Mouse (Mus musculus): Measurements from ENCODE around the gene Fcho2. TPM values are rescaled to one million over a fixed set of nuclear protein-coding genes. Genes with fewer than 3 reads are reported as not detected.
A peak's percentile ranks its signal among the peaks of the same experiment; 100 is the strongest.

Fcho2 gene
- polyA plus RNA-seq, 1 experiment from 2014 or later: 38.6 TPM

DNA sequence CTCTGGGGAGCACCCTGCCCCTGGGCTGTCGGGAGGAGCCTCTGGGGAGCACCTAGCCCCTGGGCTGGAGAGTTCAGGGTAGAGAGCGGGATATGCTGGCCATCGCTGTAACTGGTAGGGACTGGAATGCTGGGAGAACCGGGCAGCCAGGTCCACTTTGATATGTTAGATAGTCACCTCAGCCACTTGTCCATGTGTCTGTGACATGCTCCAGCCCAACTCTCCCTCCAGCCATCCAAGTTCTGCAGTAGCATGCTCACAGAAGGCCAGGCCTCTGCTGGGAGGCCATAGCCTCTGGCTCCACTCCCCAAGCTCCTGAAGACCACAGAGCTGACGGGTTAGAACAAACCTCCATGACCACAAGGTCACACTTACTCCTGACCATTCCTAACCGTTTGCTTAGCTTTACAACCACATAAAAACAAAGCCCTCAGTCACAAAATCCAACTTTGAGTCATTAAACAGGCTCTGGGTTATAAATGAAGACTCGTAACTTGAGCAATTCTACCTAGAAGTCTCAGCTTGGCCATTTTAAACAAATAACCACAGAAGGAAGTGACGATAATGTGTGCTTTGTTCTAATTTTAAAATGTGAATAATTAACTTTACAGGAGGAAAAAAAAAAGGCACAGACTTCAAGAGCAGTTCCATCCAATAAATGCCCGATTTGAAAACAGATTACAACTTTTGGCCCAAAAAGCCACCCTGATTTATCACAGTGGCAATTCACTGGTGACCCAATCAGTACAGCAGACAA is 130.9 kb downstream of the Fcho2 start:
- Histone ChIP-seq H3K9me3 (no peaks in the 10 kb centered on the region), H3K4me2 (replicated peaks) (no peak overlapping the region), H3K4me3 (replicated peaks) (no peak overlapping the region), H3K9ac (no peak overlapping the region), H3K36me3 (no peaks in the 10 kb centered on the region), H3K27ac (peak overlapping the region; percentile 82), H3K27me3 (replicated peaks) (no peaks in the 10 kb centered on the region), H3K4me1 (replicated peaks) (peaks cover 16% of the 10 kb centered on the region)
- peak; percentile 34 for ATAC-seq
- 53% methylated on average over 9 of the region's 9 CpGs for WGBS

DNA sequence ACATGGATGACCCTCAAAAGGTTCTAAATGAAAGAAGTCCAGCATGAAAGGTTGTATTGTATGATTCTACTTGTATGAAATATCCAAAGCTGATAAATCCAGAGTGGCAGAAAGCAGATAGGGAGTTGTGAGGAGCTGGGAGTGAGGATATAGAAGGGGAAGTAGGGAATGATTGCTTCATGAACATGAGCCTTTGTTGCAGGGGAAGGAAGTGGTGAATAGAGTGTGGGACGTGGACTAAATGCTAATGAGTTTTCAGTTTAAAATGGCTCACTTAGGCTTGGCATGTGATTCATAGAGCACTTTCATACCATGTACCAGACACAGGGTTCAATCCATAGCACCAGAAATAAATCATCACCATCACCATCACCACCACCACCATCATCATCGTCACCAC is 131.8 kb downstream of the Fcho2 start:
- H3K4me2 ChIP-seq (replicated peaks): no peak overlapping the region
- H3K9me3 ChIP-seq: no peaks in the 10 kb centered on the region
- no peak overlapping the region for H3K4me3 ChIP-seq (replicated peaks)
- 81% methylated on average over 2 of the region's 2 CpGs for WGBS
- H3K36me3 ChIP-seq: no peaks in the 10 kb centered on the region
- no peak overlapping the region for H3K9ac ChIP-seq
- ATAC-seq: no peak
- H3K4me1 ChIP-seq (replicated peaks): peaks cover 18% of the 10 kb centered on the region
- H3K27me3 ChIP-seq (replicated peaks): no peaks in the 10 kb centered on the region
- H3K27ac ChIP-seq: no peak overlapping the region; the same call in 1 of the 2 replicates

GRCm38 (mm10) chr13:98680470-98681060 is 134.7 kb downstream of the Fcho2 start:
- H3K27ac ChIP-seq: 0 out of 2 replicates have a peak overlapping the region, but pooled peaks have one; percentile 22
- no peak overlapping the region for H3K4me2 ChIP-seq (replicated peaks)
- no peak overlapping the region for H3K9ac ChIP-seq
- peak; percentile 53 for ATAC-seq
- WGBS: 53% methylated on average over 5 of the region's 5 CpGs
- no peaks in the 10 kb centered on the region for H3K27me3 ChIP-seq (replicated peaks)
- peaks cover 18% of the 10 kb centered on the region for H3K4me1 ChIP-seq (replicated peaks)
- H3K36me3 ChIP-seq: no peaks in the 10 kb centered on the region
- no peak overlapping the region for H3K4me3 ChIP-seq (replicated peaks)
- no peaks in the 10 kb centered on the region for H3K9me3 ChIP-seq

GRCm38 (mm10) chr13:98679631-98680041 is 135.6 kb downstream of the Fcho2 start:
- H3K4me2 ChIP-seq (replicated peaks): no peak overlapping the region
- no peak overlapping the region for H3K9ac ChIP-seq
- no peak overlapping the region for H3K27ac ChIP-seq
- no peak overlapping the region for H3K4me3 ChIP-seq (replicated peaks)
- no peaks in the 10 kb centered on the region for H3K36me3 ChIP-seq
- H3K4me1 ChIP-seq (replicated peaks): peaks cover 18% of the 10 kb centered on the region
- 31% methylated on average over 4 of the region's 4 CpGs for WGBS
- peak; percentile 11; the same call in 1 of the 2 replicates for ATAC-seq
- no peaks in the 10 kb centered on the region for H3K27me3 ChIP-seq (replicated peaks)
- no peaks in the 10 kb centered on the region for H3K9me3 ChIP-seq

DNA sequence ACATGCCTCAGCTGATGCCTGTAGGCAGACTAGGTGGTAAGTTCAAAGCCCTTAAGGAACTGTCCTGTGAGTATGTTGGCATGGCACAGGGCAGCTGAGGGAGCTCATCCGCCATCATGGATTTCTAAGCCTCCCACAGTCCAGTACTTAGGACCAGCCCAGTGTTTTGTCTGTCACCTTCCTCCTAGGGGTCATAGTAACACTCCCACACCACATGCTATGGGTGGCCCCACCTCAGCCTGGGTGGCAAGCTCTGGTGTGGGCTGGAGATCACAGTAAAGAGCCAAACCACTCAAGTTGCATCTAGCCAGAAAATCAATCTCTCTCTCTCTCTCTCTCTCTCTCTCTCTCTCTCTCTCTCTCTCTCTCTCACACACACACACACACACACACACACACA is 136.0 kb downstream of the Fcho2 start:
- H3K4me2 ChIP-seq (replicated peaks): no peak overlapping the region
- no peaks in the 10 kb centered on the region for H3K36me3 ChIP-seq
- 100% methylated on average over 1 of the region's 1 CpGs for WGBS
- no peak overlapping the region for H3K4me3 ChIP-seq (replicated peaks)
- H3K4me1 ChIP-seq (replicated peaks): peaks cover 18% of the 10 kb centered on the region
- no peak for ATAC-seq
- no peaks in the 10 kb centered on the region for H3K9me3 ChIP-seq
- H3K9ac ChIP-seq: no peak overlapping the region
- no peaks in the 10 kb centered on the region for H3K27me3 ChIP-seq (replicated peaks)
- H3K27ac ChIP-seq: no peak overlapping the region

- Histone ChIP-seq H3K4me3 (replicated peaks) (no peak overlapping the region), H3K27me3 (replicated peaks) (no peaks in the 10 kb centered on the region), H3K36me3 (no peaks in the 10 kb centered on the region), H3K4me2 (replicated peaks) (no peak overlapping the region), H3K9me3 (no peaks in the 10 kb centered on the region), H3K27ac (no peak overlapping the region), H3K9ac (no peak overlapping the region), H3K4me1 (replicated peaks) (0 out of 2 replicates have a peak, but pooled peaks cover under 1% of the 10 kb centered on the region)
- WGBS: 71% methylated on average over 4 of the region's 4 CpGs
- no peak for ATAC-seq
Measured at GRCm38 (mm10) chr13:98673922-98674321, 141.3 kb downstream of the Fcho2 start.

Other genes starting within 250 kb of the Fcho2 start
- 0.06 and 0.09 TPM in 2 replicates for gene Tmem174, start 178.0 kb downstream of the Fcho2 start, polyA plus RNA-seq (2015; fragmentation: Nextera tagmentation; extraction: Ambion mirVana)
- gene Tmem171, start 120.6 kb downstream of the Fcho2 start, polyA plus RNA-seq (2015; fragmentation: Nextera tagmentation; extraction: Ambion mirVana): 28.9 and 31.8 TPM in 2 replicates
- 60.3 and 67.6 TPM in 2 replicates for gene Tnpo1, start 110.9 kb upstream of the Fcho2 start, polyA plus RNA-seq (2015; fragmentation: Nextera tagmentation; extraction: Ambion mirVana)
- not detected in 2 replicates for gene 1700024P04Rik, start 169.1 kb upstream of the Fcho2 start, polyA plus RNA-seq (2015; fragmentation: Nextera tagmentation; extraction: Ambion mirVana)

Data from intestine, embryonic 15.5 days (tissue).